Mouse (Mus musculus) left cerebral cortex, adult 18-20 months (tissue): Measurements from ENCODE around the gene Pdcd4. TPM values are rescaled to one million over a fixed set of nuclear protein-coding genes. Genes with fewer than 3 reads are reported as not detected.
"Not testable (repeated sequence)": the region's sequence is repeated elsewhere in the genome, so short reads cannot be mapped to it uniquely, and the experiment has no call there.

Experiments
- DNase-seq, 2 experiments: peaks; one replicate each; pipeline ENCODE4 v3.0.0; 2021 to 2022; ENCODE audit warnings: low spot score in 2 of 2, mixed read lengths in 1 of 2
- total RNA-seq, 2 experiments: library from RNA; stranded (reverse); gene quantifications; 2 replicates each; pipeline ENCODE4 v1.2.3; 2021

The Pdcd4 gene
- total RNA-seq, 2 experiments from 2014 or later, result 103 to 115 TPM

- DNase-seq, result no peak
Measured at GRCm38 (mm10) chr19:53942342-53942741, 50.3 kb downstream of the Pdcd4 start.

DNA sequence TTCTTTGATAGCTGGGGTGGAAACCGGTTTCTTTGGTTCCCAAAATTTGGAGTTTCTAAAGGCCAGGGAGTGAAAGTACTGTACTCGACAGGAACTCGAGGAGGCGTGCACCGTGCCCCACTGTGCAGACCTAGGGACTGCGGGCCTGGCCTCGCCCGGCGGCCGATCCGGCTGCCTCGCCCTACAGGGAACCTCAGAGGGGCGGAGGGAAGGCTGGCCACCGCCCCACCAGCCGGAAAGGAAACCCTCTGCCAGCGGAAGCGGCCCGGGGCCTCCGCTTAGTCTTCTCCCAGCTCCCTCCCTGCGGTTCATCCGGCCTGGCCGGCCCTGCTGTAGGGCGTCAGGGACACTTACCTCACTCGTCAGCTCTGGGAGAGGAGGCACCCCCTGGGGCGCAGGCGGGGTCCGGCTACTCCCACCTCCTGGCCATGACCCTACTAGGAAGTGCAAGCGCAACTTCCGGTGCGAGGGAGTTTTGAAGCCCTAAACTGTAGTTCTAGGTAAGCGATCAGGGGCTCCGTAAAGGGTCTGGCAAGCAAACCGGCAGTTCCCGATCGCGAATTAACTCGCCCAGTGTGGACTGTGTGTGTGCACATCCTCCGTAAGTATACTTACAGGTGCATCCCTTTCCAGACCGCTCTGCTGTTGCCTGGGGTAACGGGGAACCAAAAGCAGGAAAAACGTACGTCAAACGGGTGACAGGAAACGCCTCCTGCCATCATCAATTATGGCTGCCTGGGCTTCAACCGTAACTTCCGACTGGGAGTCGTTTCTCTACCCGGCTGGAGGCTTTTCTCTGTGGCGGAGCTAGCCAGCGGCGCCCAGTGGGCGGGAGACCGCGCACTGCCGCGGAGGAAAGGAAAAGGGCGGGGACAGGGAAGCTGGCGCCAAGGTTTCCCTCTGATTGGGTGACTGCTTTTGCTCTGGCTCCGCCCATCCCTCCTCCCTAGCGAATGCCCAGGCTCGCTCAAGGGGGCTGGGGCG lies 52.1 kb downstream of the Pdcd4 start, which contains the start of the genes Shoc2 and Bbip1:
TSS of gene Shoc2 (plus strand) at position 505 of the 984 bp plus-strand sequence.
TSS of gene Bbip1 (minus strand) at position 826 of the 984 bp plus-strand sequence.
- DNase-seq, result peak; percentile 95 to 98

DNA sequence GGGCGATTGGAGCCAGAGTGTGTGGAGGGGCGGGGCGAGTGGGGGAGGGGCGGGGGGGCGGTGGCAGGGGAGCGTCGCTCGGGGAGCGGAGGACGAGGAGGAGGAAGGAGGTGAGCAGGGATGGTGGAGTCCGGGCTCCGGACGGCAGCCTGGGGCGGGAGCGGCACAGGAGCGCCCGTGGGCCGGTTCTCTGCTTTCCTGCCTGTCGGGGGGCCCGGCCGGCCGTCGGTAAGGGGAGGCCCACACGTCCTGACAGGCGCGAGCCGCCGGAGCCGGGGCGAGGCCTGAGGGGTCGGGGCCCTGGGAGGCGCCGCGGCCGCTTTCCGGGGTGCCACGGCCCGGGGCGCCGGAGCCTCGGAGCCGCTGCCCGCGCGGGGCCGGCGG lies 52.7 kb downstream of the Pdcd4 start:
- no peak for DNase-seq

- peak; percentile 21 to 34 for DNase-seq
Measured at GRCm38 (mm10) chr19:53945171-53946042, 53.4 kb downstream of the Pdcd4 start.

DNA sequence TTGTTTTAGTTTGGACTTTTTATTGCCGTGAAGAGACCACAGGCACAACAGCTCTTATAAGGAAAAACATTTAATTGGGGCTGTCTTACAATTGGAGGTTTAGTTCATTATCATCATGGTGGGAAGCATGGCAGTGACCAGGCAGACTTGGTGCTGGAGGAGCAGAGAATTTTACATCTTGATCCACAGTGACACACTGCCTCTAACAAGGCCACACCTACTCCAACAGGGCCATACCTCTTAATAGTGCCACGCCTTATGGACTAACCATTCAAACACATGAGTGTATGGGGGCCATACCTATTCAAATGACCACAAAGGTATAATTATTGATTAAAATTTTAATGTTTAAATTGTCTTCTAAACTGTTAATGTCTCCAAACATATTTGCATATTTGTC lies 65.5 kb downstream of the Pdcd4 start:
- no peak for DNase-seq

DNA sequence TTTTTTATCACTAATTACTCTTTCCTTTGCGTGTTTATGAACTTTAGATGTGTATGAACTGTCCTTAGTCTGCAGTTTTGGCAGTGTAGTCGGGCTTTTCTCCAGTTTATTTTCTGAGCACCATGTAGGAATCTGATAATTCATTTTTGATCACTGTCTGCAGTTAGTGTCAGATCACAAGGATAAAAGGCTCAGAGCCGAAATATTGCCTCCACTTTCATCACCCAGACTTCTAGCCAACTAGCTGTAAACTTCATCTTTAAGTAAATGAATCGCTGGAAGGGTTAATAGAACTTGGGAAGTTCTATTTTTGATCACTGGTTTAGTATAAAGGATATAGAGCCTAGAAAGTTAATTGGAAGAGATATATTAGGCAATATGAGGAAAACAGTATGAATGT lies 70.5 kb downstream of the Pdcd4 start:
- no peak for DNase-seq

- not testable (repeated sequence) for DNase-seq
Measured at GRCm38 (mm10) chr19:53964347-53964746, 72.3 kb downstream of the Pdcd4 start.

DNA sequence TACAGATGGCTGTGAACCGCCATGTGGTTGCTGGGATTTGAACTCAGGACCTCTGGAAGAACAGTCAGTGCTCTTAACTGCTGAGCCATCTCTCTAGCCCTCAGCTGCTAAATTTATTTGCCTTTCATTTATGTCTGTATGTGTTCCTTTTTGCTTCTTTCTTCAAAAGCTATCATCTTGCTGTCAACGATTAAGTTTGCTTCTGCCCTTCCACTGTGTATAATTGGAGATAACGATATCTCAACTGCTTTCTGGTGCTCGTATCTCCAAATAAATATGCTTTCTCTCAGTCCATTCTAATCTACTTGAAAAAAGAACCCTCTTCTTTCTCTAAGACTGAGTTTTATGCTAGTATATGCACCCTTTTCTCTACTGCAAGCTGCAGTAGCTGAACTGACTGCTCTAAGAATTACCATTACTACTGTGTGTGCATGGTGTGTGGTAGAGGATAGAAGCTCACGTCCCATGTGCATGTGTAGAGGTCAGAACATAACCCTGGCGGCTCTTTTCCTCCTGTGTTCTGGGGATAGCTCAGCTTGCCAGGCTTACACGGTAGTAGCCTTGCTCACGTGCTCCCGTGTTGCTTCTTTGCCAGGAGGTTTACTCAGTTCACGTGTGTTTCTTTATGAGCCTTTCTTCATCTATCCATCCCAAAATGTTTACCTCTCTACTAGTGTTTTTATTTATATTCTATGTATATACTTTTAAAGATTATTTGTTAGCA lies 73.0 kb downstream of the Pdcd4 start:
- DNase-seq, result no peak

GRCm38 (mm10) chr19:53969226-53969625 lies 77.2 kb downstream of the Pdcd4 start:
- no peak for DNase-seq

GRCm38 (mm10) chr19:53971938-53972337 lies 79.9 kb downstream of the Pdcd4 start:
- no peak for DNase-seq

DNA sequence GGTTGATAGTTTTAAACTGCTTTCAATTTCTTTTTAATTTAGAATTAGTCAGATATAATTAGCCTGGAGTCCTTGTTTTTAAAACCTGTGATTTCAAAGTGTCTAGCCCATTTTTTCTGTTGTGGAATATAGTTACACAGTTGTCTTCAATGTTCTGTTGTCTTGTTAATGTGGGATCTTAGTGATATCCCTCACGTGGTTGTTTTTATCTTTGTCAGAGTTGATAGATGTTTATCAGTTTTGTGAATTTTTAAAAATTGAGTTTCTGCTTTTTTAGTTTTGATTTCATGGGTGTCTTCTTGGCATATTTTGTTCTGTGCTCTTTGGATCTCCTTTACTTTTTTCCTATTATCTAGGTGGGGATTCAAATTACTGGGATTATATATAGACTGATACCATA lies 81.6 kb downstream of the Pdcd4 start:
- DNase-seq, result no peak

Other genes starting within 250 kb of the Pdcd4 start
- 1 to 10 TPM; 5.2 to 6.3 TPM for gene Rbm20, start 214.9 kb upstream of the Pdcd4 start, total RNA-seq
- 10 to 100 TPM; 55.5 to 59.4 TPM for gene Shoc2, start 52.1 kb downstream of the Pdcd4 start, total RNA-seq
- 10 to 100 TPM; 49.9 to 57.7 TPM for gene Bbip1, start 52.4 kb downstream of the Pdcd4 start, total RNA-seq
- 10 to 100 TPM; 15.6 to 18.7 TPM for gene Adra2a, start 151.9 kb downstream of the Pdcd4 start, total RNA-seq